Mouse (Mus musculus): ENCODE results near the gene Slc7a15.

Gene Slc7a15

DNA sequence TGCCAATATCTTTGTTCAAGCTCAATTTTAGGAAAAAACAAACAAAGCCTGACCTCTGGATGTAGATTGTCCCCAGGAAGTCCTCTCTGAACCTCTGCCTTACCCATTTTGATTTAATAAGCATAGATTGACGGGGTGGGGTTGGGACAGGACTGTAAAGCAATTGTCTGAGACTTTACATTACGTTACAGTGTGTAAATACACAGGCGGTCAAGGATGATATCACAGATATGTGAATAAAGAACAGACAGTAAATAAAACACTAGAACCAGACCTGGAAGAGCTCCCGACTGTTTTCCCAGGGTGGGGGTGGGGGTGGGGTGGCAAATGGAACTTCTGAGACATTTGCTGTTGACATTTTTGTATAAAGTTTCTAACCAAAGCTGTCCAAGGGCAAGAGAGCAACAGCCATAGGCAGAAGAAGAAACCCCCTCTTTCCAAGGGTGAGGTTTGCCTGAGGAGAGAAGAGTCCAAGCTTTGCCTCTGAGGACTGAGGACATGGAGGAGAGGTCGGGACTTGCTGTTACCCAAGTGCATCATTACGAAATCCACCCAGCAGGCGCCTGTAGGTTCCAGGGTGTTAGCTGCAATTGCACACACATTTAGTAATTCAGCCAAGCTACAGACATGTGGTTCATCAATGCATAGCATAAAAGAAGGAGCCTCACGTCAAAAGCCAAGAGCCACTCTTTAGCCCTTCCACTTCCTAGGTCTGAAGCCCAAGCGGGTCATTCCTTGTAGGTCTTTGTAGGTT is 91.7 kb downstream of the Slc7a15 start:
- DNase-seq (ENCODE audit: low read depth, low spot score) = no peak

- DNase-seq (ENCODE audit: low read depth, low spot score) = no peak
Observed at GRCm38 (mm10) chr12:8504131-8504530, 94.7 kb downstream of the Slc7a15 start.

DNA sequence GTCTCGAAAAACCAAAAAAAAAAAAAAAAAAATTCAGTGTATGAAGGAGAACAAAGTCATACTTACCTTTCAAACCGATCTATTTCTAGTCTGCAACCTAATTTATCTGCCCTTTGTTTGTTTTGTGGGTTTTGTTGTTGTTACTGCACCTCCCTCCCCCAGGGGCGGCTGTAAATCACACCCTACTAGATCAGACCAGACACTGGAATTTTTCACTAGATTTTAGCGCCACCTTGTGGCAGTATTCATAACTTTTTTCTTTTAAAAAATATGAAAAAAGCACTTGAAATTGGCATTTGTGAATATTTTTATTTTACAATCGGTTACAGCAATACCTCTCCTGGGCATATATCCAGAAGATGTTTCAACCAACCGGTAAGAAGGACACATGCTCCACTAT is 96.3 kb downstream of the Slc7a15 start:
- peak; percentile 78 for DNase-seq (ENCODE audit: low read depth, low spot score)

- DNase-seq (ENCODE audit: low read depth, low spot score) = peak; percentile 28
Observed at GRCm38 (mm10) chr12:8501571-8502305, 97.1 kb downstream of the Slc7a15 start.

- peak; percentile 15 for DNase-seq (ENCODE audit: low read depth, low spot score)
Observed at GRCm38 (mm10) chr12:8500597-8501570, 98.0 kb downstream of the Slc7a15 start.

- DNase-seq (ENCODE audit: low read depth, low spot score) = peak; percentile 91
Observed at GRCm38 (mm10) chr12:8499871-8500596, 98.8 kb downstream of the Slc7a15 start, which contains the start of gene Rhob. Gene Rhob (minus strand): TSS chr12:8500009.

DNA sequence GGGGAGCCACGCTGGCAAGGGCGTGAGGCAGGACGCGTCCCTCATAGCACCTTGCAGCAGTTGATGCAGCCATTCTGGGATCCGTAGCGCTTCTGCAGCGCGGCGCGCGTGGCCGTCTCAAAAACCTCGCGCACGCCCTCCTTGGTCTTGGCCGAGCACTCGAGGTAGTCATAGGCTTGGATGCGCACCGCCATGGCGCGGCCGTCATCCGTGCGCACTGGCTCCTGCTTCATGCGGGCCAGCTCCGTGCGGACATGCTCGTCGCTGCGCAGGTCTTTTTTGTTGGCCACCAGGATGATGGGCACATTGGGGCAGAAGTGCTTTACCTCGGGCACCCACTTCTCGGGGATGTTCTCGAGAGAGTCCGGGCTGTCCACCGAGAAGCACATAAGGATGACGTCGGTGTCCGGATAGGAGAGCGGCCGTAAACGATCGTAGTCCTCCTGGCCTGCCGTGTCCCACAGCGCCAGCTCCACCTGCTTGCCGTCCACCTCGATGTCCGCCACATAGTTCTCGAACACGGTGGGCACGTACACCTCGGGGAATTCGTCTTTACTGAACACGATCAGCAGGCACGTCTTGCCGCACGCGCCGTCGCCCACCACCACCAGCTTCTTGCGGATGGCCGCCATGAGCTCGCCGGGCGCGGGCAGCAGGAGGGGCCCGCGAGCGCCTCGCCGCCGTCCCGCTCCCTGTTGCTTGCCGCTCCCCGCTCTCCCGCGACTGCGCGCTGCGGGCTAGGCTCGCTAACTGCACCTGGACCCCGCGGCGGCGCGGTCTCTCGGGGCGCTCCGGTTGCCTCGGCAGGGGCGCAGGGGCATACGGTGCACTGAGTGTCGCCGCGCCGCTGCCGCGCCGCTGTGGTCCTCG is 99.6 kb downstream of the Slc7a15 start:
- peak; percentile 54 for DNase-seq (ENCODE audit: low read depth, low spot score)

DNA sequence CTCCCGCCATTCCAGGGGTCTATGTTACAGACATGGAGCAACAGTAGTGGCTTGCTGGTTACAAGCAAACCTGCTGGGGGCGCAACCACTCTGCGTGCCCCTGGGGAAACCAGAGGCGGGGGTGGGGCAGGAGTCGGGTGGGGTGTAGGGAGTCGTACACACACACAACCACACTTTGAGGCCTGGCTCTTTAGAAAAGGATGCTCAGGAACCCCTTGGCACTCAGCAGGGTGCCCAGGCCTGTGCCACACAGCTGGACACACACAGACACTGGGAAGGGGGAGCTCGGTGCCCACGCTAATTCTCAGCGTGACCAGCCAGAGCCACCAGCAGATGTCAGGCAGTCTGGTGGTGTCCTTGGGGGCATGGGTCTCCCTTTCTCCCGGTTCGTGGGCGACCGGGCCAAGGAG is 100.3 kb downstream of the Slc7a15 start:
- no peak for DNase-seq (ENCODE audit: low read depth, low spot score)

GRCm38 (mm10) chr12:8498148-8498571 is 100.7 kb downstream of the Slc7a15 start:
- DNase-seq (ENCODE audit: low read depth, low spot score) = no peak

GRCm38 (mm10) chr12:8497314-8497706 is 101.6 kb downstream of the Slc7a15 start:
- no peak for DNase-seq (ENCODE audit: low read depth, low spot score)

GRCm38 (mm10) chr12:8496679-8497313 is 102.1 kb downstream of the Slc7a15 start:
- no peak for DNase-seq (ENCODE audit: low read depth, low spot score)

GRCm38 (mm10) chr12:8495881-8496678 is 102.8 kb downstream of the Slc7a15 start:
- peak; percentile 57 for DNase-seq (ENCODE audit: low read depth, low spot score)

- no peak for DNase-seq (ENCODE audit: low read depth, low spot score)
Observed at GRCm38 (mm10) chr12:8494675-8495074, 104.2 kb downstream of the Slc7a15 start.

DNA sequence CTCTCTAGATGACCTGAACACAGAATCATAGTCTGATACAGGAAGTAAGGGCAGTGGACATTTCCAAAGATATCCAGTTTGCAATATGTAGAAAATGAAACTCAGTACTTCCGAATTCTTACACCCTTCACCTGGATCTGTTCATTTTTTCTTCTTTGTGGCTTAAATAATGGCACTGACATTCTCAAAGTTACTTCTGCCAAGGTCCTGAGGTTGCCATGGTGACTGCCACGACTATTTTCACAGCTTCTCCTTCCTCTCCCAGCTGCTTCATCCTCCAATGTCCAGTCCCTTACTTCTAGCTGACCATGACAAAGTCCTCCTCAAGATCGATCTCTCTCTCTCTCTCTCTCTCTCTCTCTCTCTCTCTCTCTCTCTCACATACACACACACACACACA is 105.5 kb downstream of the Slc7a15 start:
- no peak for DNase-seq (ENCODE audit: low read depth, low spot score)

GRCm38 (mm10) chr12:8489098-8489497 is 109.8 kb downstream of the Slc7a15 start:
- DNase-seq (ENCODE audit: low read depth, low spot score) = no peak

- no peak for DNase-seq (ENCODE audit: low read depth, low spot score)
Observed at GRCm38 (mm10) chr12:8488652-8488980, 110.2 kb downstream of the Slc7a15 start.

- no peak for DNase-seq (ENCODE audit: low read depth, low spot score)
Observed at GRCm38 (mm10) chr12:8487959-8488651, 110.8 kb downstream of the Slc7a15 start.

- DNase-seq (ENCODE audit: low read depth, low spot score) = no peak
Observed at GRCm38 (mm10) chr12:8487281-8487680, 111.6 kb downstream of the Slc7a15 start.
